Mouse (Mus musculus): ENCODE measurements around the gene Wipf2. TPM values are rescaled to one million over a fixed set of nuclear protein-coding genes. Genes with fewer than 3 reads are reported as not detected.
A peak's percentile ranks its signal among the peaks of the same experiment; 100 is the strongest.
"Not testable (repeated sequence)": the region's sequence is repeated elsewhere in the genome, so short reads cannot be mapped to it uniquely, and the experiment has no call there.

Wipf2 gene
- polyA plus RNA-seq, 1 experiment: 0.81 TPM

GRCm38 (mm10) chr11:98931513-98932292 is 68.3 kb downstream of the Wipf2 start:
- Histone ChIP-seq H3K9me3 (ENCODE audit: control insufficient read depth, low read length) (peaks cover 9% of the 10 kb centered on the region; the same call in 1 of the 2 replicates), H3K36me3 (ENCODE audit: control insufficient read depth) (no peaks in the 10 kb centered on the region; the same call in 1 of the 2 replicates), H3K27me3 (ENCODE audit: control insufficient read depth) (peaks cover 95% of the 10 kb centered on the region), H3K4me3 (replicated peaks) (no peak overlapping the region), H3K4me1 (ENCODE audit: control insufficient read depth) (peaks cover 15% of the 10 kb centered on the region)
- TF ChIP-seq GATA1 (IDR thresholded peaks at IDR 0.05; ENCODE audit: low read length) (no peak), TAL1 (IDR thresholded peaks at IDR 0.05; ENCODE audit: low read length) (no peak)

DNA sequence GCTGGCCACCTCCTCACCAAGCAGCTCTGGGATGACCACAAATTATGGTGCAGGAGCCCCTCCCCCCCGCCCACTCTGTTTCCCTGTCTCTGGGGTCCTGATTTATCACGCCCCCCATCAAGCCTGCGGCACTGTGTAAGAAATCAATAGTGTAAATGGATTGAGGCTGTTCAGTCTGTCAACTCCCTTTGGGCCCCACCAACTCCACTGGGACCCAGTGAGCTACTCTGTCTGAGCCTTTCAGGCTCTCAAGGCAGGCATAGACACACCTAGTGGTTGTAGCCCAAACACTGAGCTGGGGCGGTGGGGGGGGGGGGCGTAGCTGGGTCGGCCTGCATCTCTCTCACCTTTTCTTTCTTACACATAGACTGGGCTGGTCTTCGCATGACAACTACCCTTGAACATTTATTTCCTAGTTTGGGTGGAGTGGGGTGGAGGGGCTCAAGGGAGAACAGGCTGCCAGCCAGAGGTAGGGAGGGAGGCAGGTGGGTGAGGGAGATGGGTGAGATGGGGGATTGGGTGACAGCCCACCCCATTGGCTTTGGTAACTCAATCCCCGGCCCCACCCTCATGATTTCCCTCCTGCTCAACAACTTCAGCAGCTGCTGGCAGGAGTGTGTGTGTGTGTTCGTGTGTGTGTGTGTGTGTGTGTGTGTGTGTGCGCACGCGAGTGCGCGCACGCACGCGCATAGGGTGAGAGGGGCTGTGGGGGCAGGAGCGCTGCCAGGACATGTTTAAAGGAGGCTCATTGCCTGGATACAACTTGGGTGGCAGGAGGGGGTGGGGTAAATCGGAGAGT is 69.1 kb downstream of the Wipf2 start:
- no peak for TF ChIP-seq TAL1 (IDR thresholded peaks at IDR 0.05; ENCODE audit: low read length)
- no peak for TF ChIP-seq GATA1 (IDR thresholded peaks at IDR 0.05; ENCODE audit: low read length)
- no peak overlapping the region for H3K4me3 ChIP-seq (replicated peaks)
- peaks cover 22% of the 10 kb centered on the region for H3K4me1 ChIP-seq (ENCODE audit: control insufficient read depth)
- H3K9me3 ChIP-seq (ENCODE audit: control insufficient read depth, low read length): peaks cover 9% of the 10 kb centered on the region; the same call in 1 of the 2 replicates
- peaks cover 99% of the 10 kb centered on the region for H3K27me3 ChIP-seq (ENCODE audit: control insufficient read depth)
- H3K36me3 ChIP-seq (ENCODE audit: control insufficient read depth): no peaks in the 10 kb centered on the region

- H3K4me1 ChIP-seq (ENCODE audit: control insufficient read depth): peaks cover 25% of the 10 kb centered on the region
- H3K36me3 ChIP-seq (ENCODE audit: control insufficient read depth): no peaks in the 10 kb centered on the region
- H3K27me3 ChIP-seq (ENCODE audit: control insufficient read depth): peaks cover 99% of the 10 kb centered on the region
- no peak for TF ChIP-seq GATA1 (IDR thresholded peaks at IDR 0.05; ENCODE audit: low read length)
- TF ChIP-seq TAL1 (IDR thresholded peaks at IDR 0.05; ENCODE audit: low read length): no peak
- peaks cover 9% of the 10 kb centered on the region; the same call in 1 of the 2 replicates for H3K9me3 ChIP-seq (ENCODE audit: control insufficient read depth, low read length)
- H3K4me3 ChIP-seq (replicated peaks): no peak overlapping the region
Observed at GRCm38 (mm10) chr11:98933151-98933550, 69.7 kb downstream of the Wipf2 start.

DNA sequence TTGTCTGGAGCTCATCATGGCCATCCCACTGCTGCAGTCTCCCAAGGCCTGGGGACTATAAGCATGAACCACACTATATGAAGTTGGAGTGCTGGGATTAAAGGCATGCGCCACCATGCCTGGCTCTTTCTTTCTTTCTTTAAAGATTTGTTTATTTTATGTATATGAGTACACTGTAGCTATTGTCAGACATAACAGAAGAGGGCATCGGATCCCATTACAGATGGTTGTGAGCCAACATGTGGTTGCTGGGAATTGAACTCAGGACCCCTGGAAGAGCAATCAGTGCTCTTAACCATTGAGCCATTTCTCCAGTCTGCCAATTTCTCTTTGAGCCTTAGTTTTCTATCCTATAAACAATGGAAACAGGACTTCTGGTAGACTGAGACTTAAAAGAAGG is 70.4 kb downstream of the Wipf2 start:
- H3K9me3 ChIP-seq (ENCODE audit: control insufficient read depth, low read length); H3K36me3 ChIP-seq (ENCODE audit: control insufficient read depth); H3K4me3 ChIP-seq (replicated peaks): not testable (repeated sequence)
- Histone ChIP-seq H3K4me1 (ENCODE audit: control insufficient read depth) (peaks cover 30% of the 10 kb centered on the region), H3K27me3 (ENCODE audit: control insufficient read depth) (peaks cover 99% of the 10 kb centered on the region)

GRCm38 (mm10) chr11:98934367-98934766 is 70.9 kb downstream of the Wipf2 start:
- Histone ChIP-seq H3K27me3 (ENCODE audit: control insufficient read depth) (peaks cover 99% of the 10 kb centered on the region), H3K4me1 (ENCODE audit: control insufficient read depth) (peaks cover 30% of the 10 kb centered on the region), H3K36me3 (ENCODE audit: control insufficient read depth) (no peaks in the 10 kb centered on the region), H3K9me3 (ENCODE audit: control insufficient read depth, low read length) (peaks cover 9% of the 10 kb centered on the region; the same call in 1 of the 2 replicates), H3K4me3 (replicated peaks) (no peak overlapping the region)
- TF ChIP-seq GATA1 (IDR thresholded peaks at IDR 0.05; ENCODE audit: low read length): no peak

DNA sequence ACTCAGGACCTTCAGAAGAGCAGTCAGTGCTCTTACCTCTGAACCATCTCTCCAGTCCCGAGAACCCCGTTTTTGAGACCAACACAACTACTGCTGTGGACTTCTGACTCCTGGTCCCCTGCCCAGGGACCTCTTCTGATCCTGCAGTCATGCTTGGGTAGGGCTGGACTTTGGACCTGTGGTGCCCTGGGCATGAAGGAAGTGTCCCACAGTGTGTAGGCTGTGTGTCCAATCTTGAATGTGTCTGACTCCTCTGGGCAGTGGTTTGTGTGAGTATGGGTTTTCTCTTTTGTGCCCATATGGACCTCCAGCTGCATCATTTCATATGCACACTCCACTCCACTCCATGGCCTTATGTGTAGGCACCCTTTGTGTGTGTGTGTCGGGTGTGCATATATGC is 71.7 kb downstream of the Wipf2 start:
- TF ChIP-seq TAL1 (IDR thresholded peaks at IDR 0.05; ENCODE audit: low read length) (no peak), GATA1 (IDR thresholded peaks at IDR 0.05; ENCODE audit: low read length) (no peak)
- Histone ChIP-seq H3K36me3 (ENCODE audit: control insufficient read depth) (no peaks in the 10 kb centered on the region), H3K9me3 (ENCODE audit: control insufficient read depth, low read length) (peaks cover 9% of the 10 kb centered on the region; the same call in 1 of the 2 replicates), H3K27me3 (ENCODE audit: control insufficient read depth) (peaks cover 99% of the 10 kb centered on the region), H3K4me3 (replicated peaks) (no peak overlapping the region), H3K4me1 (ENCODE audit: control insufficient read depth) (peaks cover 29% of the 10 kb centered on the region)

GRCm38 (mm10) chr11:98936170-98936569 is 72.7 kb downstream of the Wipf2 start:
- H3K9me3 ChIP-seq (ENCODE audit: control insufficient read depth, low read length): peaks cover 9% of the 10 kb centered on the region; the same call in 1 of the 2 replicates
- peaks cover 30% of the 10 kb centered on the region for H3K4me1 ChIP-seq (ENCODE audit: control insufficient read depth)
- H3K36me3 ChIP-seq (ENCODE audit: control insufficient read depth): no peaks in the 10 kb centered on the region
- H3K4me3 ChIP-seq (replicated peaks): no peak overlapping the region
- H3K27me3 ChIP-seq (ENCODE audit: control insufficient read depth): peaks cover 99% of the 10 kb centered on the region
- TF ChIP-seq GATA1 (IDR thresholded peaks at IDR 0.05; ENCODE audit: low read length): no peak
- no peak for TF ChIP-seq TAL1 (IDR thresholded peaks at IDR 0.05; ENCODE audit: low read length)

- Histone ChIP-seq H3K4me3 (replicated peaks) (peak overlapping the region; percentile 60), H3K9me3 (ENCODE audit: control insufficient read depth, low read length) (peaks cover 9% of the 10 kb centered on the region; the same call in 1 of the 2 replicates), H3K27me3 (ENCODE audit: control insufficient read depth) (peaks cover 99% of the 10 kb centered on the region), H3K4me1 (ENCODE audit: control insufficient read depth) (peaks cover 37% of the 10 kb centered on the region), H3K36me3 (ENCODE audit: control insufficient read depth) (no peaks in the 10 kb centered on the region)
- no peak for TF ChIP-seq GATA1 (IDR thresholded peaks at IDR 0.05; ENCODE audit: low read length)
- TF ChIP-seq TAL1 (IDR thresholded peaks at IDR 0.05; ENCODE audit: low read length): no peak
Observed at GRCm38 (mm10) chr11:98936606-98937409, 73.4 kb downstream of the Wipf2 start.
